Mouse (Mus musculus) left cerebral cortex, postnatal 25 days (tissue): ENCODE results near the gene Mtmr2. TPM values are rescaled to one million over a fixed set of nuclear protein-coding genes. Genes with fewer than 3 reads are reported as not detected.

Experiments used
- DNase-seq, 2 experiments: peaks; one replicate each; pipeline ENCODE4 v3.0.0; 2022; ENCODE audit warnings: low spot score in 2 of 2, mixed read lengths in 1 of 2
- intact Hi-C: fragments of 180-260 bp; cut with DNase I; formaldehyde crosslinking; loops from one replicate; pipeline ENCODE4 v1.15.1; 2025
- total RNA-seq, 2 experiments: library from RNA; stranded (reverse); gene quantifications; 2 replicates each; pipeline ENCODE4 v1.2.3; 2021

Gene Mtmr2
- total RNA-seq, 2 experiments from 2014 or later: 45.1 to 54.8 TPM

DNA sequence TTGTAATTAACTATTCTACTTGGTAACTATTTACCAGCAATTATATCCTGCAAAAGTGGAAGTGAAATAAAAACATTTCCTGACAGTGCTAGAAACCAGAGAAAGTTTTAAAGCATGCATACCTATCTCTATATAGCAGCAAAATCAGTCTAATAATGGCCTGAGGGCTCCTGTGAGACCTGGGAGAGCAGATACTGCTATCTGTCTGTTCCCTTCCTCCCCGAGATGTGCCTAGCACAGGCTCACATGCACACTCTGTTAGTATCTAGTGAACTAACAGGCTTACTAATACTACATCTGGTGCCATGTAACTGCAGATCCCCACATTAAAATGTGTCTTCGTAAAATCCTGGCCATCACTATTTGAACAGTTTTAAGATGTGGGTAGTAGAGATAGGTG is 46.5 kb downstream of the Mtmr2 start:
- intact Hi-C loops: no loop called here

DNA sequence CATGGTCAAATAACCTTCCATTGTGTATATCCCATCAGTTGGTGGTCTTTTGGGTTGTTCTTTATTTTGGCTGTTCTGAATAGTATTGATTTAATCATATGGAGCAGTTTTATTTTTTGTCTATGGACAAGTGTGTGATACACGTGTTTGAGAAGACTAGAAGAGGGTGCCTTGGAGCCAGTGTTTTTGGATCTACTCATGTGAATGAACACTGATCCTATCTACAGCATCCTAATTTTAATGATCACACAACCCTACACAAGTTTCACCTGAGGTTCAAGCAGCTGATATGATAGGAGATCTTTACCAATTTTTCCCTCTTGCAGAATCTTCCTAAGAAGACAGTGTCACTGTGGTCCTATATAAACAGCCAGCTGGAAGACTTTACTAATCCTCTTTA is 56.3 kb downstream of the Mtmr2 start:
- intact Hi-C loops: no loop called here
- DNase-seq: no peak

More for the DNA sequence above, 46.5 kb downstream of the Mtmr2 start:
- DNase-seq: no peak

DNA sequence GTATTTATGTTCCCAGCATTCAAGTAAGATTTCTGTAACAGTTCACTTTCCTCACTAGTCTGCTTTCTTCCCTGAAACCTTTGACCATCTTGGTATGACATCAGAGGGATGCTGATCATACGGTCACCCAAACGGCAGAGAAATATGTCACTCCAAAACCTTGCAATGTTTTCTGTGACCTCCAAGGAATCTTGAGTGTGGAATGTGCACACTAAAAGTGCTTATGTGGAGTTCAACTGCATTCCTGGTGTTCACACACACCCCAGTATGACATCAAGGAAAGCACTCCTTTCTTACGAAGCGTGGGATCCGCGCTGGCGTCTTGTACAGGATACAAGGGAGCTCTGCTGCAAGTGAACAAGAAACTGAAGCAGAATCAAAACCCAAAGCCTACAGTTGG is 58.6 kb downstream of the Mtmr2 start:
- intact Hi-C loops: no loop called here
- no peak for DNase-seq

DNA sequence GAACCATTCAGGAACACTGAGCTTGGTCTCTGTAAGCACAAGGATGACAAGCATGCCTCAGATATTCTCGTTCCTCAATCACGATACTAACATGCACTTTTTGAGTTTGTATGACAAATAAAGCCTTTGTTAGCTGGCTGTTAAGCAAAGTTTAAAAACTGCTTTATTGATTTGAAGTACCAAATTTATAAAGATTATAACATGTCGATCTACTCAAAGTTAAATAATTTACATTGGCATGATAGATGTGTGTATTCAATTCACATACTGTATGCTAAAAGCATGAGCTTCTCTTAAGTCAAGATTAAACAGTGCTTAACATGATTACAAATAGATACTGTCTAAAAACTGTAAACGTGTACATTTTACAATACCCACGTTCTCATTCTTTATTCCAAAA is 59.4 kb downstream of the Mtmr2 start:
- intact Hi-C loops: no loop called here
- DNase-seq: no peak

DNA sequence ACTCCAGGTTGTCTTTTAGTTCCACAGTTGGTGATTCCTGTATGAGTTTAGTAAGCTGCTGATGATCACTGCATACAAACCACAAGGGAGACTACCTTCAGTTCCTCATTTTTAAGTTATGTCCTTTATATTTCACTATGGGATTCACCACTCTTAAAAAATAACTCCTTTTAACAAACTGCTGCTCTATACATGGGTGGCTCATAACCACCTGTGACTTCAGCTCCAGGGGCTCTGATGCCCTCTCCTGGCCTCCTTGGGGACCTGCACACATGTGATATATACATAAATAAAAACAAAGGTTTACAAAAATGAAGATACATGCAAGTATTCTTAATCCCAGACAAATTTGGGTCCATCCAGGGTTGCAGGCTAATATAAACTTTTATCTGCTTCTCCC is 61.7 kb downstream of the Mtmr2 start:
- no peak for DNase-seq
- intact Hi-C loops: loop anchor here (5.0 kb wide), 1 partner anchor 578 kb away; no protein-coding TSS in a partner anchor

DNA sequence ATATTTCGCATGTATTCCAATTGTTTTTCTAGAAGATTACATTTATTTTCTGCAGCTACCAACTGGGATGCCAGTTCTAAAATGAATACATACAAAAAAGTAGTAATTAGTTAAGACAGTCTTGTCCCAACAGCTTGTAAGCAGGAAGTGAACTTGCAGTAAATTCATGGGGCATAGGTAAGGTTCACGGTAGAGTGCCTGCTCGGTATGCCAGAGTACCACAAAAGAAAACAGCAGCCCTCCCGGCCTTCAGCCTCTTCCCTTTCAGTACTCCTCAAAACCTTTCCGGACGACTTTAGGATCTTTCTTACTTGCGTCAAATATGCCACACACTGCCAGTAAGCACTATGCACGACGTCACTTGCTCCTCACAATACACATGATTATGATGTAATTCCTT is 70.2 kb downstream of the Mtmr2 start:
- DNase-seq: no peak
- intact Hi-C loops: no loop called here

DNA sequence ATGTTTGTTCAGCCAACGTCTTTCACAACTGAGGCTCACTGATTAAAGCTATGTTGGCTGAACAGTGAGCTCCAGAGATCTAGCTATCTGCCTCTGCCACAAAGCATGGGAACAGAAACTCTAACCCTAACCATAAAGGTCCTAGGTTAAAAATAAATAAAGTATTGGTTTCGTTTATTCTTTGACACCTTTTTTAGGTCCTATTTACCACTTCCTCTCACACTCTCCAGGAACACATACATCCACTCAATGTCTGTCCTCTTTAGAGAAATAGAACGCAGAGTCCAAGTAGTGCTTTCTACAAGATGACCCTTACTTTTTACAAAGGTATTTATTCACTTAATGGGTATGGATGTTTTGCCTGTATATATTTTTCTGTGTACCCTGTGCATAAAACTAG is 72.6 kb downstream of the Mtmr2 start:
- intact Hi-C loops: no loop called here
- DNase-seq: no peak

DNA sequence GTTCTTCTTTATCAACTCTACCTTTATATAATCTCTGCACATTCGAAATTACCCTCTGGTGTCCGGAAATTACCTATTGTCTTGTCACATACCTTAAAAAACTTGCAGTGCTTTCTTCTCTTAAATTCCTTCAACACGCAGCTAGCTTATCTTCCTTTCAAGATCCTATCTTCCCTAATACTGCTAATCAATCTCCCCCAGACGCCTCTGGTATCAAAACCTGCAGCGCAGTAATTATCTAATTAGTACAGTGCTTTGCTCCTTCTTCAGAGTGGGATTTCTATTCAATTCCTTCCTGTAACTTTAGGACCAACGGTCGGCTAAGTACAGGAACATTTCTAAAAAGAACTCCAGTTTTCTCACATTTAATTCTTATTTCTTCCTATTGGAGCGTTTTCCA is 77.7 kb downstream of the Mtmr2 start:
- intact Hi-C loops: loop anchor here (5.0 kb wide), 1 partner anchor 79 kb away; the partner anchor contains the start of gene Mtmr2
- DNase-seq: no peak

- DNase-seq: peak; percentile 60 to 64
- intact Hi-C loops: loop anchor here (5.0 kb wide), 1 partner anchor 79 kb away; the partner anchor contains the start of gene Mtmr2
These were observed 78.2 kb downstream of the Mtmr2 start for GRCm38 (mm10) chr9:13826391-13826805.

DNA sequence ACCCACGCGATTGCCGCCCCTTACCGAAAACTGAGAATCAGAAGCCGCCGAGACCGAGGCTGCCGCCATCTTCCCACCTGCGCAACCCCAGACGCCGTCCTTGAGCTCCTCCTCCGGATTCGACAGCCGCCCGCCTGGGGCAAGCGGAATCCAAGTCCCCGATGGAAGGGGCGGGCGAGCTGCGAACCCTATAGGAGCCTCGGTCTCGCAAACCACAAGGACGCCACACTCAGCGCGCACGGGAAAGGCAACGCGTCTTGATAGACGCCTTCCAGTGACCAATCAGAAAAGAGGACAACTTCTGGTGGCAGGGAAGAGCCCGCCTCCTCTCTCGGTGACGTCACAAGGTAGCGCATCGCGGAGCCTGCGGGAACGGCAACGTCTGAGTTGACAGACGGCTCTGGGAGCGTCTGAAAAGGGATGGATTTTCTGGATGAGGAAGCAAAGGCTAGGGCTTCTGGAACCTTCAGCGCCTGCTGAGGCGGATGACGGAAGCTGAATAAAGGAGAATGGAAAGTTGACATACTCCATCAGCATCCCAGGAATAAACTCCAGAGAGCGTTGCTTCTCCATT is 78.7 kb downstream of the Mtmr2 start, which contains the start of gene Cep57:
Gene Cep57, minus strand, starts transcription at position 276 of the 574 bp plus-strand sequence.
- intact Hi-C loops: loop anchor here (5.0 kb wide), 1 partner anchor 80 kb away; the partner anchor contains the start of gene Mtmr2
- DNase-seq: peak; percentile 98 to 99

GRCm38 (mm10) chr9:13827406-13828086 is 79.3 kb downstream of the Mtmr2 start, which contains the start of gene Fam76b:
TSS of gene Fam76b (plus strand) at chr9:13827716.
- intact Hi-C loops: loop anchor here (5.0 kb wide), 1 partner anchor 80 kb away; the partner anchor contains the start of gene Mtmr2
- peak; percentile 100 for DNase-seq

DNA sequence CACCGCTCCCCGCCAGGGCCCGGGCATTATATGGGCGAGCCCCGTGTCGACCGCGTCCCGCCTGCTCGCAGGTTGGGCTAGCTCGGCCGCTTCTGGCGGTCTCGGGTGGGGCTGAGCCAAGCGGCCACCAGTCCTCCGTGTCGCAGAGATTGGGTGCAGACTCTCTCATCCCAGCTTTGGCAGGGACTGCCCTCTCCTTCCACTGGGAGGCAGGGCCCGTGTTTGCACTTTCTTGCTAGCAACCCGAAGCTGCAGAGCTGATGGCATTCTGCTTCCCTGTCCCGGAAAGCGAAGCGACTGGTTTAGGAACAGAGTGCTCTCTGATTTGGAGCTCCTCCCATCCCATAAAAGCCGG is 79.9 kb downstream of the Mtmr2 start:
- intact Hi-C loops: loop anchor here (5.0 kb wide), 1 partner anchor 81 kb away; the partner anchor contains the start of gene Mtmr2
- no peak for DNase-seq

DNA sequence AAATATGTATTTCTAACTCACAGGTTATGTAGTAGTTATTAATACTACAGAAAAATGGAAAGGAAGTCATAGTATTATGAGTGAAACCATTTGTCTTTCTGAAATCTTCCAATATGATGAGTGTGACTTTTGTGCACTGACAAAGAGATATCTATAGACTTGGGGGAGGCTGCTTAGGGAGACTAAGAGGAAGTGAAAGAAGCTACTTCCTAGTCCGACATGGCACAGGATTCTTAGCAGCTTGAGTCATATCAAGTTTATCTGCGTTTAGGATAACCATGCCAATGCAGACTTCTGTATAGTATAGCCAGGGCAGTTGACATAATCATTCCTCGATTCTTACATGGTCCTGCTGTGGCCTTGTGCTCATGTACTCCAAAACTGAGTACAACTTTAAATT is 87.0 kb downstream of the Mtmr2 start:
- DNase-seq: no peak

GRCm38 (mm10) chr9:13836726-13837125 is 88.5 kb downstream of the Mtmr2 start:
- no peak for DNase-seq
- intact Hi-C loops: no loop called here

More for the DNA sequence above, 87.0 kb downstream of the Mtmr2 start:
- intact Hi-C loops: no loop called here

GRCm38 (mm10) chr9:13847591-13847990 is 99.4 kb downstream of the Mtmr2 start:
- DNase-seq: no peak
- intact Hi-C loops: loop anchor here (5.0 kb wide), 1 partner anchor 655 kb away; the partner anchor contains the start of genes Cwc15 and Kdm4d

- peak; percentile 36 to 63 for DNase-seq
- intact Hi-C loops: loop anchor here (2.0 to 5.0 kb wide), 2 partner anchors 494 to 654 kb away; partner anchors contain the start of genes Cwc15 and Kdm4d
These were observed 100.6 kb downstream of the Mtmr2 start for GRCm38 (mm10) chr9:13848481-13849480.

- DNase-seq: no peak
- intact Hi-C loops: no loop called here
These were observed 105.7 kb downstream of the Mtmr2 start for GRCm38 (mm10) chr9:13853876-13854275.
